In the genomic region with DNA sequence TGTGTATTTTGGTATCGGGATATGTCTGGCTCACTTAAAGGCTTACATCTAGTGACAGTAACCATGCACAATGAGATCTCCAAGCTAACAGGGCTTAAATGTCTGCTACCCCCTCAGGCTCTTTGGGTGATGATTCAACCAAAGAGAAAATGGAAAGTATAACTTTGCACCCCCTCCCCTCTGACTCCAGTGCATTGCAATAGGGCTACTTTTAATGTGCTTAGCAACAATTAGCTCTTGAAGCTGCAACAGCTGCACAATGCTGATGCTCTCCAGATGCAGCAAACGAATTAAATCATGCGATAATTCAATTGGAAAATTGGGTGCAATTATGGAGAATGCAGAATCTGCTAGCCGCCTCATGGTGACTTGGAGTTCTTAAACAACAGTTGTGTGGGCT, we compare ENCODE assay signal across 22 mouse cellular contexts.
"Had no signal": no experiment of that assay in that cellular context is flagged by ENCODE, and none has a peak within 500 bp of the region (broad histone marks: within the 10 kb centered on the region; RNA-seq: fewer than 3 reads in every experiment).

No protein-coding gene starts in this region.

- ATAC-seq: liver, embryonic 12.5 days; midbrain, embryonic 13.5 days; midbrain, embryonic 16.5 days had no signal

- H3K27ac ChIP-seq: limb, embryonic 12.5 days; limb, embryonic 15.5 days; liver, embryonic 12.5 days; liver, embryonic 15.5 days; lung, embryonic 15.5 days; midbrain, embryonic 10.5 days; midbrain, embryonic 13.5 days; neural tube, embryonic 13.5 days; stomach, postnatal 0 days had no signal

- H3K27me3 ChIP-seq: limb, embryonic 12.5 days; limb, embryonic 15.5 days; liver, embryonic 12.5 days; liver, embryonic 15.5 days; lung, embryonic 15.5 days; megakaryocyte, embryonic 14.5 days; midbrain, embryonic 13.5 days; neural tube, embryonic 13.5 days had no signal

- DNase-seq: kidney, adult 9 months; kidney, postnatal 14 days; kidney, postnatal 4 days; left cerebral cortex, postnatal 4 days; lung, postnatal 10 days; lung, postnatal 36 days; right cerebral cortex, adult 18-20 months; right cerebral cortex, postnatal 14 days; right cerebral cortex, postnatal 4 days; thymus, postnatal 25 days had no signal

- H3K4me1 ChIP-seq: limb, embryonic 12.5 days; limb, embryonic 15.5 days; liver, embryonic 12.5 days; liver, embryonic 15.5 days; lung, embryonic 15.5 days; megakaryocyte, embryonic 14.5 days; midbrain, embryonic 10.5 days; midbrain, embryonic 13.5 days; neural tube, embryonic 13.5 days had no signal

- H3K4me3 ChIP-seq: limb, embryonic 12.5 days; limb, embryonic 15.5 days; liver, embryonic 12.5 days; liver, embryonic 15.5 days; lung, embryonic 15.5 days; megakaryocyte, embryonic 14.5 days; midbrain, embryonic 10.5 days; midbrain, embryonic 13.5 days; myocyte; neural tube, embryonic 13.5 days had no signal

- H3K9ac ChIP-seq: limb, embryonic 12.5 days; limb, embryonic 15.5 days; liver, embryonic 12.5 days; liver, embryonic 15.5 days; lung, embryonic 15.5 days; midbrain, embryonic 13.5 days; neural tube, embryonic 13.5 days had no signal

- H3K9me3 ChIP-seq: limb, embryonic 12.5 days; limb, embryonic 15.5 days; liver, embryonic 12.5 days; liver, embryonic 15.5 days; lung, embryonic 15.5 days; midbrain, embryonic 10.5 days; midbrain, embryonic 13.5 days; neural tube, embryonic 13.5 days had no signal

- H3K36me3 ChIP-seq: limb, embryonic 12.5 days; limb, embryonic 15.5 days; liver, embryonic 12.5 days; liver, embryonic 15.5 days; lung, embryonic 15.5 days; midbrain, embryonic 10.5 days; midbrain, embryonic 13.5 days; neural tube, embryonic 13.5 days had no signal

- H3K4me2 ChIP-seq: limb, embryonic 12.5 days; limb, embryonic 15.5 days; liver, embryonic 12.5 days; liver, embryonic 15.5 days; lung, embryonic 15.5 days; midbrain, embryonic 13.5 days; neural tube, embryonic 13.5 days had no signal
